Mouse (Mus musculus) regulatory T cell (primary cell): Measurements from ENCODE around the gene B130006D01Rik.

Source experiments
- in situ Hi-C: fragments of 300-600 bp; cut with MboI, MseI; formaldehyde crosslinking; loops from one replicate; pipeline ENCODE4 v1.15.1; 2025; ENCODE audit warnings: high pct_unique_total_duplicates

The B130006D01Rik gene

DNA sequence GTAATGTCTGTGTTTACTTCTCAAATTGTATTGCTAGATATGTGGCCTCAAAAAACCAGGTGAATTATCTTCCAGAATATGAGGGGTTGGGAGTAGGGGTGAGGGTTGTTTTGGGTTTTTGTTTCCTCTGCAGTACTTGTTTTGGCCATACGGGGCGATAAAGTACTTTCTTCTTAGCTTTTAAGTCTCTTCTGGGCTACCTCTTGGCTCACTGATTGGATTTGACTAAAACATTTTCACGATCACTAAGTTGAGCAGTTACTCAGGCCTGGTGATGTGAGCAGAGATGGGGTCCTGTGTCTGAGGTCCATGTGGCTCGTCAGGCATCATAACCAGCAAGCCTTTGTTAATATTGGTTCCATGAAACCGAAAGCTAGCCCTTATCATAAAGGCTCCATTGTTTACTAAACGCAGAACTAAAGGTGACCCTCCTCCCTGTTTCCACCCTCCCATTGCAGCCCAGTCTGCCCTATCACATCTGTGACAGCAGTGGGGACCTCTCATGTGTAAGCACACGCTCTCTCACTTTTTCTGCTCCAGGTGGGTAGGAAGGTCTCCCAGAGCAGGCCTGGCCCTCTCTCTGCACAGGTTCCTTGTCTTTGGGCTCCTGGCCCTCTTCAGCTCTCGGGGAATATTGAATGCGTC, 47.5 kb downstream of the B130006D01Rik start:
- in situ Hi-C loops = no loop called here

- in situ Hi-C loops = no loop called here
Measured at GRCm38 (mm10) chr11:95771665-95772064, 48.3 kb downstream of the B130006D01Rik start.

DNA sequence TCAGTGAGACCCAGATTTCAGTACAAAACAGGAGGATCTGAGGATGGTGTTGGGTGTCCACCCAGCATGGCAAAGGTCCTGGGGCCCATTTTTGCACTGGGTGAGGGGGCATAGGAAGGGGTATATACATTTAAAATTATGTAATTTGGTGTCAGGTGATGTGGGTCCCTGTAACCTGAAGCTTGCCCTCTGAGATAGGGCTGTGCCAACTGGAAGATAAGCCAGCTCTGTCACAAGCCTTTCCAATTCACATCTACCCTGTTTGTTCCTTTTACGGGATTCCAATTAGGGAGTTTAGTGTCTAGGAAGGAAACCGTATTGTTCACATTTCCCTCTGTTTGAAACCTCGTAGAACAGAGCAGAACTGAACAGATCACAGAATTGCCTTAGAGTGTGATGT, 49.9 kb downstream of the B130006D01Rik start:
- in situ Hi-C loops = no loop called here
